Mouse (Mus musculus) hindbrain, embryonic 10.5 days (tissue): ENCODE measurements around the gene Ripor2. TPM values are rescaled to one million over a fixed set of nuclear protein-coding genes. Genes with fewer than 3 reads are reported as not detected.

Source experiments
- DNase-seq: peaks from one replicate; pipeline ENCODE4 v3.0.0-alpha.2; 2017; ENCODE audit warnings: low spot score
- H3K27ac ChIP-seq: fragments of 300-500 bp; sonication (generic); 2 replicates; pipeline ENCODE4 v1.5.1; 2016; ENCODE audit warnings: mild to moderate bottlenecking, moderate library complexity
- H3K27me3 ChIP-seq: fragments of 300-500 bp; sonication (generic); 2 replicates; pipeline ENCODE4 v1.6.1; 2016; ENCODE audit warnings: mild to moderate bottlenecking; ENCODE audit not compliant: poor library complexity, insufficient read depth, severe bottlenecking
- H3K36me3 ChIP-seq: fragments of 300-500 bp; sonication (generic); 2 replicates; pipeline ENCODE4 v1.6.1; 2016; ENCODE audit warnings: mild to moderate bottlenecking, moderate library complexity
- H3K4me1 ChIP-seq: fragments of 300-500 bp; sonication (generic); replicated peaks from 2 replicates; pipeline ENCODE4 v1.6.1; 2016; ENCODE audit warnings: mild to moderate bottlenecking
- H3K4me3 ChIP-seq: fragments of 300-500 bp; sonication (generic); 2 replicates; pipeline ENCODE4 v1.5.1; 2016; ENCODE audit warnings: mild to moderate bottlenecking, moderate library complexity
- H3K9me3 ChIP-seq: fragments of 300-500 bp; sonication (generic); 2 replicates; pipeline ENCODE4 v1.6.1; 2016; ENCODE audit warnings: mild to moderate bottlenecking, moderate library complexity
- WGBS: fragments of 180-500 bp; shearing (Covaris S2); methylation state at CpG from one replicate; pipeline ENCODE4 v1.1.7; 2016; 5-methylcytosine and 5-hydroxymethylcytosine counted together
- polyA plus RNA-seq: library from polyadenylated mRNA; unstranded; fragments of >200 nt; fragmentation: Nextera tagmentation; extraction: Ambion mirVana; gene quantifications from 2 replicates; pipeline ENCODE4 v1.2.1, GENCODE M21; 2016

Gene Ripor2
- polyA plus RNA-seq, 1 experiment from 2014 or later, result 6.4 TPM

DNA sequence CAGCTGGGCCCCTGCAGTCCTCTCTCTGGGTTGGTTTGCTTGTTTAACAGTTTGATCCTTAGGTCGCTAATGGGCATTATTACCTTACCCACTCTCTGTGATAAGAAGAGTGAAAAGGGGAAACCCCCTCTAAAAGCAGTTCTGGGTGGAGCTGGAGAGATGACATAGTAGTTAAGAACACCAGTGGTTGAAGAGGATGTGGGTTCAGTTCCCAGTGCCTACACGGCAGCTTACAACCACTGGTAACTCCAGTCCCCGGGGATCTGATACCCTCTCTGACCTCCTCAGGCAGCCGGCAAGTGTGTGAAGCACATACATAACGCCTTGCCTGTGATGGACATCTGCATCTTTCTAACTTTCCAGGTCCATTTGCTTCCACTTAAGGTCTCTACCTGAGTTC is 100.4 kb downstream of the Ripor2 start:
- 83% methylated on average over 5 of the region's 5 CpGs for WGBS
- DNase-seq, result no peak
- no peaks in the 10 kb centered on the region for H3K27me3 ChIP-seq
- H3K36me3 ChIP-seq, result no peaks in the 10 kb centered on the region
- H3K9me3 ChIP-seq, result no peaks in the 10 kb centered on the region
- no peak overlapping the region for H3K27ac ChIP-seq
- no peak overlapping the region for H3K4me3 ChIP-seq
- peaks cover 18% of the 10 kb centered on the region; the same call in 1 of the 2 replicates for H3K4me1 ChIP-seq

GRCm38 (mm10) chr13:24684503-24684902 is 102.5 kb downstream of the Ripor2 start:
- Histone ChIP-seq H3K4me1 (peaks cover 8% of the 10 kb centered on the region; the same call in 1 of the 2 replicates), H3K27ac (no peak overlapping the region), H3K4me3 (no peak overlapping the region), H3K9me3 (no peaks in the 10 kb centered on the region), H3K27me3 (no peaks in the 10 kb centered on the region), H3K36me3 (no peaks in the 10 kb centered on the region)
- no peak for DNase-seq
- 80% methylated on average over 2 of the region's 2 CpGs for WGBS

- H3K27me3 ChIP-seq, result no peaks in the 10 kb centered on the region
- no peaks in the 10 kb centered on the region for H3K36me3 ChIP-seq
- H3K9me3 ChIP-seq, result no peaks in the 10 kb centered on the region
- no peak overlapping the region for H3K4me3 ChIP-seq
- WGBS, result 76% methylated on average over 5 of the region's 5 CpGs
- no peak overlapping the region for H3K27ac ChIP-seq
- DNase-seq, result no peak
- 0 out of 2 replicates have a peak, but pooled peaks cover 3% of the 10 kb centered on the region for H3K4me1 ChIP-seq
Measured at GRCm38 (mm10) chr13:24685846-24686245, 103.9 kb downstream of the Ripor2 start.

- peak; percentile 73 for DNase-seq
- Histone ChIP-seq H3K27ac (peak overlapping the region; percentile 40; the same call in 1 of the 2 replicates), H3K4me3 (no peak overlapping the region), H3K36me3 (no peaks in the 10 kb centered on the region), H3K27me3 (no peaks in the 10 kb centered on the region), H3K4me1 (0 out of 2 replicates have a peak, but pooled peaks cover 3% of the 10 kb centered on the region), H3K9me3 (no peaks in the 10 kb centered on the region)
- 40% methylated on average over 15 of the region's 15 CpGs for WGBS
Measured at GRCm38 (mm10) chr13:24686705-24687665, 105.0 kb downstream of the Ripor2 start.

DNA sequence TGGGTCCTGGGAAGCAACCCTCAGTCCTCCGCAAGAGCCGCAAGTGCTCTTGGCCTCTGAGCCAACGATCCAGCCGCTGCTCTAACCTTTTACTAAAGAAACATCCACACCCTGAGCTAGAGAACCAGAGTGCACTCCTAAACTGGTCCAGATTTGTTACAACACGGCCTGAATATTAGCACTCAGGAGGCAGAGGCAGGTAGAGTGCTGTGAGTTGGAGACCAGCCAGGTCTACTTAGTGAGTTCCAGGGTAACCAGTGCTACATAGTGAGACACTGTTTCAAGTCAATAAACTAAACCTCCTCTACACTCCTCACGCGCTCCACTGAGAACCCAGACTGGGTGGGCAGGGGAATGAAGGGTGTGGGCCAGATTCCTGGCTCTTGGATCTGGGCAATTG is 111.3 kb downstream of the Ripor2 start:
- no peaks in the 10 kb centered on the region for H3K27me3 ChIP-seq
- no peak overlapping the region for H3K4me3 ChIP-seq
- no peak for DNase-seq
- 90% methylated on average over 7 of the region's 7 CpGs for WGBS
- H3K27ac ChIP-seq, result no peak overlapping the region
- no peaks in the 10 kb centered on the region for H3K36me3 ChIP-seq
- H3K9me3 ChIP-seq, result no peaks in the 10 kb centered on the region
- H3K4me1 ChIP-seq, result no peaks in the 10 kb centered on the region

- Histone ChIP-seq H3K4me1 (0 out of 2 replicates have a peak, but pooled peaks cover 6% of the 10 kb centered on the region), H3K4me3 (no peak overlapping the region), H3K9me3 (no peaks in the 10 kb centered on the region), H3K27me3 (no peaks in the 10 kb centered on the region), H3K27ac (no peak overlapping the region), H3K36me3 (no peaks in the 10 kb centered on the region)
- WGBS, result 86% methylated on average over 4 of the region's 4 CpGs
- DNase-seq, result no peak
Measured at GRCm38 (mm10) chr13:24698746-24699145, 116.8 kb downstream of the Ripor2 start.

DNA sequence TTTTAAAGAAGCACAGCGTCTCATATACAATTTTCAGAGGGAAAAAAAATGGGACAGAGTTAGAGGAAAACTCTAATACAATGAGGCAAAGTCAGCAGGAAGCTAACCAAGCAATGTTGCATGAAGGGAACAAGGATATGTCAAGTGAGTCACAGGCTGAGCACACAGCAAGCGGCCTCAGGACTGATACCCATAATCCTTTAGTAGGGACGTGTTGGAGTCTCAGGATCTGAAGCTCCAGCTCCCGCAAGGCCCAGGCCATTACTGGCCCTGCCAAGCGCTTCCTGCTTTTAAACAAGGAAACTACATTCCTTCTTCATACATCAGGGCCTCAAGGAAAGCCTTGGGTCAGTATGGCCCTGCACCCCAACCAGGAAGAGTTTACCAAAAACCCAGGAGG is 120.1 kb downstream of the Ripor2 start:
- Histone ChIP-seq H3K27ac (no peak overlapping the region), H3K27me3 (no peaks in the 10 kb centered on the region), H3K4me3 (no peak overlapping the region), H3K9me3 (no peaks in the 10 kb centered on the region), H3K36me3 (no peaks in the 10 kb centered on the region), H3K4me1 (0 out of 2 replicates have a peak, but pooled peaks cover 6% of the 10 kb centered on the region)
- no peak for DNase-seq
- 81% methylated on average over 5 of the region's 5 CpGs for WGBS

DNA sequence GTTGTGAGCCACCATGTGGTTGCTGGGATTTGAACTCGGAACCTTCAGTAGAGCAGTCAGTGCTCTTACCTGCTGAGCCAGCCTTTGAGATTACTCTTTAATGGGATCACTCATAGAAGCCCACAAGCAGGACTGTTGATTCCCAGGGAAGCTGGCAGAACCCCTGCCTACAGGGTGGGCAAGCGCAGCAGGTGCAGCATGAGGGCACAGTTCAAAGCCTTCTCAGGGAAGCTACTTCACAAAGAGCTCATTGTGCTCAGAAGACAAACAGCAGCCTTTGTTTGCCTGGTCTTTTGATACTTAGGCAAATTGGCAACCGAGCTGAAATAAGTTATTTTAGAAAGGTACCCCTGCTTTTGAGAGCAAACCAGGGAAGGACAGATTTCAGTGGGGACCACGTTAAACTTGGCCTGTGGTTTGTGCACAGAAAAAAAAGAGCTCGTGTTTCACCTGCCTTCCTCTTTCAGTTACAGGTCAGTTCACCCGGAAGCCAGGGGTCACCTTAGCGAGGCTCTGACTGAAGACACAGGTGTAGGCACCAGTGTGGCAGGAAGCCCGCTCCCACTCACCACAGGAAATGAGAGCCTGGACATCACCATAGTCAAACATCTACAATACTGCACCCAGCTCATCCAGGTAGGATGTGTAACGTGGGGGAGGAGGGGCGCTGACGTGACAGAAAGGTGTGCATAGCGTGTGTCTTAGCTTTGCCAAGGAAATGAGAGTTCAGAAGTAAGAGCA is 127.8 kb downstream of the Ripor2 start:
- no peak overlapping the region for H3K4me3 ChIP-seq
- peaks cover 23% of the 10 kb centered on the region for H3K4me1 ChIP-seq
- no peak for DNase-seq
- no peaks in the 10 kb centered on the region for H3K9me3 ChIP-seq
- 68% methylated on average over 12 of the region's 12 CpGs for WGBS
- H3K27me3 ChIP-seq, result peaks cover 11% of the 10 kb centered on the region; the same call in 1 of the 2 replicates
- no peaks in the 10 kb centered on the region for H3K36me3 ChIP-seq
- H3K27ac ChIP-seq, result no peak overlapping the region

GRCm38 (mm10) chr13:24710968-24711367 is 129.0 kb downstream of the Ripor2 start:
- no peaks in the 10 kb centered on the region for H3K9me3 ChIP-seq
- H3K27me3 ChIP-seq, result peaks cover 11% of the 10 kb centered on the region; the same call in 1 of the 2 replicates
- peaks cover 33% of the 10 kb centered on the region for H3K4me1 ChIP-seq
- 74% methylated on average over 7 of the region's 7 CpGs for WGBS
- no peak overlapping the region for H3K27ac ChIP-seq
- H3K36me3 ChIP-seq, result no peaks in the 10 kb centered on the region
- no peak overlapping the region for H3K4me3 ChIP-seq
- DNase-seq, result no peak

DNA sequence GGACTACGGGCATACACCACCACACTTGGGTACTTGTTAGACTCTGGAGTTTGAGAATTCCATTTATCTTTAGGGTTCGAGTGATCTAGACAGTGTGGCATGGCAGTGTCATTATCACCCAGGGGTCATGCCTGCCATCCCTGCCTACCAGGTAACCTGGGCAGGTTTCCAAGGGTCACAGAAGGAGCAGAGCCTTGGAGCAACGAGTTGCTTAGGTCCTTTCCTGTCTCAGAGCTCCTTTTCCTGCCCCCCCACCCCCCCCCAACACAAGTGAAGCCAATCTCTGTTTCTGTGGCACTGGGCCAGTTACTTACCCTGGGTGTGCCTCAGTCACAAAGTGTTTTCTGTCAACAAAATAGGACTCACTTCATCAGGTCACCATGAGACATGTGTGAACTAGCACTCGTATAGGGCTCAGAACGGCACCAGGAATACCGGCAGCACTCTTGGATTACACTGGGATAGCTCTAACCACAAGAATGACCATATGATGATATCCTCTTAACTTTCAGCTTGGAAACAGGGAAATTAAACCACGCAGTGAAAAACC is 130.7 kb downstream of the Ripor2 start:
- Histone ChIP-seq H3K4me3 (no peak overlapping the region), H3K27me3 (peaks cover 11% of the 10 kb centered on the region; the same call in 1 of the 2 replicates), H3K9me3 (no peaks in the 10 kb centered on the region), H3K4me1 (peaks cover 34% of the 10 kb centered on the region), H3K36me3 (peaks cover 4% of the 10 kb centered on the region; the same call in 1 of the 2 replicates), H3K27ac (no peak overlapping the region)
- 87% methylated on average over 7 of the region's 7 CpGs for WGBS
- no peak for DNase-seq

GRCm38 (mm10) chr13:24713434-24714000 is 131.5 kb downstream of the Ripor2 start:
- no peaks in the 10 kb centered on the region for H3K9me3 ChIP-seq

DNA sequence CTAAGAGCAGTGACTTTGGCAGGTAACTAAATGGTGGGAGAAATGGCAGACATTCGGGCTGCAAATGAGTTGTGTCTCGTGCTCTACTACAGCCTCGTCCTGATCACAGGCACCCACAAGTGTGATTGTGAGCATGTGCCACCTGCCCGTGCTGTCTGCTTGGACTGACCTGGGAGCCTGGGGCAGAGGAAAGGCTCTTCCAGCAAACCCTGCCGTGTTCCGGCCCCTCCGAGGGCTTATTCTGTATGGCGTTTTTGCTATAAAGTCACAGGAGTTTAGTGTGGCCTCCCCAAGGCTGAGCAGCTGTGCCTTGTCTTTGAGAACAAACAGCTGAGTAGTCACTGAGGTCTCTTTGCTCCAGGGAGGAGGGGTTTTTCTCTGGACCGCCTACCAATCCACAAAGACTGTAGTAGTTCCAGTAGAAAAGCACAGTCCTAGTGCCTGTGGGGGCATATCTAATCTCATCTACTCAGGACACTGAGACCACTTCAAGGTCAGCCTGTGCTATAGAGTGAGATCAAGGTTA is 132.4 kb downstream of the Ripor2 start:
- Histone ChIP-seq H3K4me1 (peaks cover 34% of the 10 kb centered on the region), H3K9me3 (no peaks in the 10 kb centered on the region), H3K4me3 (no peak overlapping the region), H3K27ac (no peak overlapping the region), H3K27me3 (peaks cover 11% of the 10 kb centered on the region; the same call in 1 of the 2 replicates), H3K36me3 (peaks cover 9% of the 10 kb centered on the region; the same call in 1 of the 2 replicates)
- DNase-seq, result no peak
- WGBS, result 79% methylated on average over 9 of the region's 9 CpGs

More at GRCm38 (mm10) chr13:24713434-24714000, 131.5 kb downstream of the Ripor2 start:
- Histone ChIP-seq H3K27me3 (peaks cover 11% of the 10 kb centered on the region; the same call in 1 of the 2 replicates), H3K4me3 (peak overlapping the region; percentile 34), H3K4me1 (peaks cover 34% of the 10 kb centered on the region), H3K27ac (peak overlapping the region; percentile 70), H3K36me3 (peaks cover 5% of the 10 kb centered on the region; the same call in 1 of the 2 replicates)
- DNase-seq, result peak; percentile 88
- WGBS, result 10% methylated on average over 16 of the region's 16 CpGs
